Mouse (Mus musculus) liver, embryonic 14.5 days (tissue): ENCODE data around the gene Catspere2.
"Not testable (repeated sequence)": the region's sequence is repeated elsewhere in the genome, so short reads cannot be mapped to it uniquely, and the experiment has no call there.

ENCODE experiments used
- CTCF ChIP-seq: IDR thresholded peaks from 2 replicates; pipeline ENCODE4 v1.5.1; 2016; ENCODE audit warnings: antibody characterized with exemption, low read depth, control low read depth
- EP300 ChIP-seq: IDR thresholded peaks from 2 replicates; pipeline ENCODE4 v1.6.1; 2016; ENCODE audit warnings: antibody characterized with exemption, low read depth

DNA sequence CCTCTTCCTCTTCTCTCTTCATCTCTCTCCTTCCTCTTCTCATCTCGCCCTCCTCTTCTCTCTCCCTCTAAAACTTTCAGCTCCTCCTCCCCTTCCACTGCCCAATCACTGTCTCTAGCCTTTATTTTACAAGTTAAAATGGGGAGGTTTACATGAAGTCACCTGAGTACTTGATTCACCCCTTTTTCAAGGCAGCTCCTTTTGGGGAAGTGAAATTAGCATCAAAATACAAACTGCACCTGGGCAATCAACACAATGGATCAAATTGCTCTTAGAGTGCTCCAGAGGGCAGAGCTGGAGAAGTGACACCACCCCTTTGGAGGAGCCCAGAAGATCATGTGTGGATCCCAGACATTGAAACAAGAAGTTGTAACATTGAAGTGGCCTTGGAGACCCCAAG is 4.3 kb downstream of the Catspere2 start:
- not testable (repeated sequence) for TF ChIP-seq CTCF, EP300
